Mouse (Mus musculus): ENCODE results near the gene Rhebl1. TPM values are rescaled to one million over a fixed set of nuclear protein-coding genes. Genes with fewer than 3 reads are reported as not detected.

Gene Rhebl1
- polyA plus RNA-seq, 1 experiment from 2014 or later, result 38.7 TPM

GRCm38 (mm10) chr15:98870179-98871069, 23.9 kb downstream of the Rhebl1 start:
- Histone ChIP-seq H3K9ac (ENCODE audit: low read depth, low read length) (peak overlapping the region; percentile 97), H3K36me3 (ENCODE audit: control insufficient read depth, insufficient read depth, low read length) (peaks cover 7% of the 10 kb centered on the region), H3K27me3 (ENCODE audit: control insufficient read depth, insufficient read depth, low read depth, low read length) (no peaks in the 10 kb centered on the region), H3K4me1 (ENCODE audit: control insufficient read depth, insufficient read depth, low read length) (peaks cover 39% of the 10 kb centered on the region), H3K4me3 (ENCODE audit: low read depth, low read length) (peak overlapping the region; percentile 98), H3K27ac (ENCODE audit: low read length) (peak overlapping the region; percentile 99), H3K4me2 (ENCODE audit: low read length) (peak overlapping the region; percentile 100), H3K9me3 (replicated peaks; ENCODE audit: control insufficient read depth, low read length, poor library complexity, severe bottlenecking) (no peaks in the 10 kb centered on the region)
- WGBS, result under 1% methylated on average over 15 of the region's 16 CpGs
- no peak for ATAC-seq

- H3K27ac ChIP-seq (ENCODE audit: low read length), result peak overlapping the region; percentile 17; the same call in 1 of the 2 replicates
Observed at GRCm38 (mm10) chr15:98869342-98870178, 24.8 kb downstream of the Rhebl1 start.

GRCm38 (mm10) chr15:98868346-98869063, 25.8 kb downstream of the Rhebl1 start:
- H3K4me2 ChIP-seq (ENCODE audit: low read length), result peak overlapping the region; percentile 100
- peak overlapping the region; percentile 97 for H3K9ac ChIP-seq (ENCODE audit: low read depth, low read length)
- peaks cover 39% of the 10 kb centered on the region for H3K4me1 ChIP-seq (ENCODE audit: control insufficient read depth, insufficient read depth, low read length)
- no peaks in the 10 kb centered on the region for H3K27me3 ChIP-seq (ENCODE audit: control insufficient read depth, insufficient read depth, low read depth, low read length)
- H3K36me3 ChIP-seq (ENCODE audit: control insufficient read depth, insufficient read depth, low read length), result peaks cover 25% of the 10 kb centered on the region
- 0 out of 2 replicates have a peak overlapping the region, but pooled peaks have one; percentile 2 for H3K27ac ChIP-seq (ENCODE audit: low read length)
- WGBS, result 38% methylated on average over 11 of the region's 11 CpGs
- peak overlapping the region; percentile 98 for H3K4me3 ChIP-seq (ENCODE audit: low read depth, low read length)
- no peak for ATAC-seq
- no peaks in the 10 kb centered on the region for H3K9me3 ChIP-seq (replicated peaks; ENCODE audit: control insufficient read depth, low read length, poor library complexity, severe bottlenecking)

More at GRCm38 (mm10) chr15:98869342-98870178, 24.8 kb downstream of the Rhebl1 start:
- no peak for ATAC-seq
- peak overlapping the region; percentile 97 for H3K9ac ChIP-seq (ENCODE audit: low read depth, low read length)
- H3K27me3 ChIP-seq (ENCODE audit: control insufficient read depth, insufficient read depth, low read depth, low read length), result no peaks in the 10 kb centered on the region
- peak overlapping the region; percentile 98 for H3K4me3 ChIP-seq (ENCODE audit: low read depth, low read length)
- 9% methylated on average over 8 of the region's 8 CpGs for WGBS
- no peaks in the 10 kb centered on the region for H3K9me3 ChIP-seq (replicated peaks; ENCODE audit: control insufficient read depth, low read length, poor library complexity, severe bottlenecking)
- H3K4me2 ChIP-seq (ENCODE audit: low read length), result peak overlapping the region; percentile 100
- peaks cover 16% of the 10 kb centered on the region for H3K36me3 ChIP-seq (ENCODE audit: control insufficient read depth, insufficient read depth, low read length)
- peaks cover 39% of the 10 kb centered on the region for H3K4me1 ChIP-seq (ENCODE audit: control insufficient read depth, insufficient read depth, low read length)

DNA sequence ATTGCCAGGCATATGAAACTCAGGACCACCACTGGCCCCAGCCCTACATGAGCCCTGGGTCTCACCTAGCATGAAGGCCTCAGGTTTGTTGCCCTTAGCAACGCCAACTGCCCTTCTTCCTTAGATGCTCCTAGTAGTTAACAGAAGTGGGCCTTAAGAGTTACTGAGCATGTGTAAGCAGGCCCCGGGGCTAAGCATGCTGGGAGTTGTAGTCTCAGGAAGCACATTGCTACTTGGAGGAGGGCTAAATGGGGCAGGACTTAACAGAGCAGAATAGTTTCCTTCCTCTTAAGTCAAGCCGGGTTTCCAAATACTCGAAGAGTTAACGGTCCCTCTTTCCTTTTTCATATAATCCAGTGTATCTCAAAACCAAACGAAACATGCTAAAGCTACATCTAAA, 27.0 kb downstream of the Rhebl1 start:
- H3K27me3 ChIP-seq (ENCODE audit: control insufficient read depth, insufficient read depth, low read depth, low read length), result no peaks in the 10 kb centered on the region
- H3K4me3 ChIP-seq (ENCODE audit: low read depth, low read length), result no peak overlapping the region
- H3K27ac ChIP-seq (ENCODE audit: low read length), result no peak overlapping the region
- 66% methylated on average over 6 of the region's 6 CpGs for WGBS
- peak overlapping the region; percentile 100 for H3K4me2 ChIP-seq (ENCODE audit: low read length)
- no peak for ATAC-seq
- H3K36me3 ChIP-seq (ENCODE audit: control insufficient read depth, insufficient read depth, low read length), result peaks cover 37% of the 10 kb centered on the region
- H3K4me1 ChIP-seq (ENCODE audit: control insufficient read depth, insufficient read depth, low read length), result peaks cover 34% of the 10 kb centered on the region
- no peak overlapping the region for H3K9ac ChIP-seq (ENCODE audit: low read depth, low read length)
- no peaks in the 10 kb centered on the region for H3K9me3 ChIP-seq (replicated peaks; ENCODE audit: control insufficient read depth, low read length, poor library complexity, severe bottlenecking)

DNA sequence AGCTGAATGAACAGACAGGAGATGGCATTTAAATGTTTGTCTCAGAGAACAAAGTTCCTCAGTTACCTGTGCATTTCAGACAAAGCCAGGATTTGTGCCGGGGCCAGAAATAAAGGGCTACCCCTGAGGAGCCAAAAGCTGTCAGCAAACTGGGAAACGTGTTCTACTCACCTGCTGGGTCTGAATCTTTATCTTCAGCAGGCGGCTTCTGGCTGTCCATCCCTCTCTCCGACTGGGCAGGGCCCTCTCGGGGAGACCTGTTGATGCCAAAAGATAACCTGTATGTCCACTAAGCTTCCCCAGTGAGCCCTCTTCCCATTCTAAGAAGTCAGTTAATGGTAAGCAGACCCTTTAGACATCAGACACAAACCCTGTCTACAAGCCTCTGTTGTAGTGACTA, 27.8 kb downstream of the Rhebl1 start:
- Histone ChIP-seq H3K27ac (ENCODE audit: low read length) (no peak overlapping the region), H3K4me1 (ENCODE audit: control insufficient read depth, insufficient read depth, low read length) (peaks cover 34% of the 10 kb centered on the region), H3K36me3 (ENCODE audit: control insufficient read depth, insufficient read depth, low read length) (peaks cover 45% of the 10 kb centered on the region), H3K4me2 (ENCODE audit: low read length) (no peak overlapping the region), H3K4me3 (ENCODE audit: low read depth, low read length) (no peak overlapping the region), H3K27me3 (ENCODE audit: control insufficient read depth, insufficient read depth, low read depth, low read length) (no peaks in the 10 kb centered on the region), H3K9ac (ENCODE audit: low read depth, low read length) (no peak overlapping the region), H3K9me3 (replicated peaks; ENCODE audit: control insufficient read depth, low read length, poor library complexity, severe bottlenecking) (no peaks in the 10 kb centered on the region)
- ATAC-seq, result no peak
- WGBS, result 84% methylated on average over 5 of the region's 5 CpGs

DNA sequence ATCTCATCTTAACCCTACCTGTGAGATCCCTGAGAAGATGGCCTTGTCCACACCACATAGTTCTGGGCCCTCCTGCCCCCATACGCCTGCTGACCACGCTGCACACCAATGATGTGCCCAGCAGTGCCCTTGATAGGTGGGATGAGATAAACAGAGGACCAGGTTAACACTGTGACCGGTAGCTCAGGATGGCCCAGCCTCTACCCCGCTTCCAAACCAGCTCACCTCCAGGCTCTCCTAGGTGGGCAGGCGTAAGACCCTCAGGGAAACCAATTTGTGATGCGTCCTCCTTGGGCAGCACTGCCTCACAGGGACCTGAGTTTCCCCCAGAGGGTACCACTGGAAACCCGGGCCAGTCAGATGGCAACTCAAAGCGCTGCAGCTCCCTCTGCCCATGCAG, 28.6 kb downstream of the Rhebl1 start:
- Histone ChIP-seq H3K4me3 (ENCODE audit: low read depth, low read length) (no peak overlapping the region), H3K4me1 (ENCODE audit: control insufficient read depth, insufficient read depth, low read length) (peaks cover 34% of the 10 kb centered on the region), H3K9me3 (replicated peaks; ENCODE audit: control insufficient read depth, low read length, poor library complexity, severe bottlenecking) (no peaks in the 10 kb centered on the region), H3K9ac (ENCODE audit: low read depth, low read length) (no peak overlapping the region), H3K4me2 (ENCODE audit: low read length) (no peak overlapping the region), H3K36me3 (ENCODE audit: control insufficient read depth, insufficient read depth, low read length) (peaks cover 52% of the 10 kb centered on the region), H3K27ac (ENCODE audit: low read length) (no peak overlapping the region), H3K27me3 (ENCODE audit: control insufficient read depth, insufficient read depth, low read depth, low read length) (no peaks in the 10 kb centered on the region)
- 95% methylated on average over 8 of the region's 8 CpGs for WGBS
- no peak for ATAC-seq

- Histone ChIP-seq H3K4me1 (ENCODE audit: control insufficient read depth, insufficient read depth, low read length) (peaks cover 32% of the 10 kb centered on the region), H3K27ac (ENCODE audit: low read length) (no peak overlapping the region), H3K27me3 (ENCODE audit: control insufficient read depth, insufficient read depth, low read depth, low read length) (no peaks in the 10 kb centered on the region), H3K4me2 (ENCODE audit: low read length) (no peak overlapping the region), H3K4me3 (ENCODE audit: low read depth, low read length) (no peak overlapping the region), H3K36me3 (ENCODE audit: control insufficient read depth, insufficient read depth, low read length) (peaks cover 56% of the 10 kb centered on the region), H3K9ac (ENCODE audit: low read depth, low read length) (no peak overlapping the region), H3K9me3 (replicated peaks; ENCODE audit: control insufficient read depth, low read length, poor library complexity, severe bottlenecking) (no peaks in the 10 kb centered on the region)
- 96% methylated on average over 6 of the region's 6 CpGs for WGBS
- ATAC-seq, result no peak
Observed at GRCm38 (mm10) chr15:98864951-98865350, 29.4 kb downstream of the Rhebl1 start.

DNA sequence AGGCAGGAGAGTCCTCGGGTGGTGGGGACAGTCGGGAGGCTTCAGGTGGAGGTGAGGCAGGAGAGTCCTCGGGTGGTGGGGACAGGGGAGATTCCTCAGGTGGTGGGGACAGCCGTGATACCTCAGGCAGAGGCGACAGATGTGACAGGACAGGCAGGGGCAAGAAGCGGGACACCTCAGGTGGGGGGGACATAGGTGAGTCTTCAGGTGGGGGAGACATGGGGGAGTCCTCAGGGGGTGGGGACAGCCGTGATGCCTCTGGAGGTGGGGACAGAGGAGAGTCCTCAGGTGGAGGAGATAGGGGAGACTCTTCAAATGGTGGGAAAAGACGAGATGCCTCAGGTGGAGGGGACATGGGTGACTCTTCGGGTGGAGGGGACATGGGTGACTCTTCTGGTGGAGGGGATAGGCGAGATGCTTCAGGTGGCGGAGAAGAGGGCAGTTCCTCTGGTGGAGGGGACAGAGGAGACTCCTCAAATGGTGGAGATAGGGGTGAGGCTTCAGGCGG, 30.8 kb downstream of the Rhebl1 start:
- Histone ChIP-seq H3K36me3 (ENCODE audit: control insufficient read depth, insufficient read depth, low read length) (peaks cover 59% of the 10 kb centered on the region), H3K9ac (ENCODE audit: low read depth, low read length) (no peak overlapping the region), H3K4me3 (ENCODE audit: low read depth, low read length) (no peak overlapping the region), H3K9me3 (replicated peaks; ENCODE audit: control insufficient read depth, low read length, poor library complexity, severe bottlenecking) (no peaks in the 10 kb centered on the region), H3K27ac (ENCODE audit: low read length) (no peak overlapping the region), H3K4me2 (ENCODE audit: low read length) (no peak overlapping the region), H3K4me1 (ENCODE audit: control insufficient read depth, insufficient read depth, low read length) (peaks cover 18% of the 10 kb centered on the region), H3K27me3 (ENCODE audit: control insufficient read depth, insufficient read depth, low read depth, low read length) (no peaks in the 10 kb centered on the region)
- no peak for ATAC-seq
- WGBS, result 91% methylated on average over 12 of the region's 12 CpGs
